Mouse (Mus musculus) c-Kit-positive CD71-positive TER-119-positive erythroid progenitor cells, embryonic 14.5 days (primary cell): ENCODE measurements around the gene Zfp13.
A peak's percentile ranks its signal among the peaks of the same experiment; 100 is the strongest.
"Not testable (repeated sequence)": the region's sequence is repeated elsewhere in the genome, so short reads cannot be mapped to it uniquely, and the experiment has no call there.

ENCODE experiments used
- DNase-seq: peaks from one replicate; pipeline ENCODE4 v3.0.0-alpha.2; 2013; ENCODE audit warnings: low spot score

Gene Zfp13

GRCm38 (mm10) chr17:23550188-23550791 lies 49.0 kb downstream of the Zfp13 start:
- DNase-seq: peak; percentile 94

GRCm38 (mm10) chr17:23549441-23549840 lies 49.8 kb downstream of the Zfp13 start:
- no peak for DNase-seq

- DNase-seq: peak; percentile 96
Observed at GRCm38 (mm10) chr17:23548615-23549014, 50.7 kb downstream of the Zfp13 start.

GRCm38 (mm10) chr17:23547681-23548443 lies 51.4 kb downstream of the Zfp13 start:
- DNase-seq: peak; percentile 57

GRCm38 (mm10) chr17:23546702-23547505 lies 52.4 kb downstream of the Zfp13 start:
- peak; percentile 95 for DNase-seq

GRCm38 (mm10) chr17:23546333-23546701 lies 53.0 kb downstream of the Zfp13 start:
- DNase-seq: peak; percentile 89

- no peak for DNase-seq
Observed at GRCm38 (mm10) chr17:23545841-23546240, 53.4 kb downstream of the Zfp13 start.

GRCm38 (mm10) chr17:23544766-23545165 lies 54.5 kb downstream of the Zfp13 start:
- DNase-seq: no peak

- no peak for DNase-seq
Observed at GRCm38 (mm10) chr17:23543983-23544382, 55.3 kb downstream of the Zfp13 start.

- no peak for DNase-seq
Observed at GRCm38 (mm10) chr17:23543325-23543724, 56.0 kb downstream of the Zfp13 start.

- DNase-seq: no peak
Observed at GRCm38 (mm10) chr17:23542835-23543234, 56.5 kb downstream of the Zfp13 start.

GRCm38 (mm10) chr17:23542004-23542720 lies 57.1 kb downstream of the Zfp13 start:
- DNase-seq: no peak

GRCm38 (mm10) chr17:23540605-23541475 lies 58.4 kb downstream of the Zfp13 start:
- peak; percentile 73 for DNase-seq

- DNase-seq: no peak
Observed at GRCm38 (mm10) chr17:23540106-23540505, 59.2 kb downstream of the Zfp13 start.

- no peak for DNase-seq
Observed at GRCm38 (mm10) chr17:23539608-23540007, 59.7 kb downstream of the Zfp13 start.

GRCm38 (mm10) chr17:23538299-23539015 lies 60.8 kb downstream of the Zfp13 start:
- peak; percentile 66 for DNase-seq

GRCm38 (mm10) chr17:23537554-23538255 lies 61.6 kb downstream of the Zfp13 start:
- DNase-seq: no peak

- not testable (repeated sequence) for DNase-seq
Observed at GRCm38 (mm10) chr17:23535046-23535788, 64.1 kb downstream of the Zfp13 start.
